Mouse (Mus musculus): ENCODE data around the gene Dck. TPM values are rescaled to one million over a fixed set of nuclear protein-coding genes. Genes with fewer than 3 reads are reported as not detected.
A peak's percentile ranks its signal among the peaks of the same experiment; 100 is the strongest.

The Dck gene
- 165 TPM in 1 of 2 replicates, not detected in the other for polyA plus RNA-seq (2012; ENCODE audit: insufficient read depth, insufficient read length, low replicate concordance, missing spikeins)

GRCm38 (mm10) chr5:88764987-88765481, at the start of gene Dck:
Dck (plus strand) TSS chr5:88764996.
- under 1% methylated on average over 51 of the region's 51 CpGs for WGBS
- 0 out of 2 replicates have a peak, but pooled peaks cover 3% of the 10 kb centered on the region for H3K4me1 ChIP-seq (ENCODE audit: control insufficient read depth, insufficient read depth, low read length)
- peak within 1 kb of the TSS; percentile 87 for H3K4me3 ChIP-seq (ENCODE audit: insufficient read depth, low read depth, low read length)
- TF ChIP-seq POLR2A (IDR thresholded peaks at IDR 0.05; ENCODE audit: insufficient read depth, low read depth, low read length) = 0 out of 2 replicates have a peak, but pooled peaks have one; percentile 26
- TF ChIP-seq CTCF (IDR thresholded peaks at IDR 0.05; ENCODE audit: insufficient read depth, low read depth, low read length) = no peak
- peak within 1 kb of the TSS; percentile 27; the same call in 1 of the 2 replicates for H3K27ac ChIP-seq (ENCODE audit: insufficient read depth, low read depth, low read length)

GRCm38 (mm10) chr5:88716983-88717382, 47.8 kb upstream of the Dck start:
- Histone ChIP-seq H3K4me3 (ENCODE audit: insufficient read depth, low read depth, low read length) (no peak overlapping the region), H3K4me1 (ENCODE audit: control insufficient read depth, insufficient read depth, low read length) (peaks cover 5% of the 10 kb centered on the region; the same call in 1 of the 2 replicates), H3K27ac (ENCODE audit: insufficient read depth, low read depth, low read length) (no peak overlapping the region)
- no peak for TF ChIP-seq CTCF (IDR thresholded peaks at IDR 0.05; ENCODE audit: insufficient read depth, low read depth, low read length)
- TF ChIP-seq POLR2A (IDR thresholded peaks at IDR 0.05; ENCODE audit: insufficient read depth, low read depth, low read length) = no peak
- 84% methylated on average over 2 of the region's 2 CpGs for WGBS

- H3K27ac ChIP-seq (ENCODE audit: insufficient read depth, low read depth, low read length) = peak within 1 kb of the TSS; percentile 97
- peak; percentile 89 for TF ChIP-seq POLR2A (IDR thresholded peaks at IDR 0.05; ENCODE audit: insufficient read depth, low read depth, low read length)
- no peak for TF ChIP-seq CTCF (IDR thresholded peaks at IDR 0.05; ENCODE audit: insufficient read depth, low read depth, low read length)
- under 1% methylated on average over 54 of the region's 54 CpGs for WGBS
- peaks cover 8% of the 10 kb centered on the region for H3K4me1 ChIP-seq (ENCODE audit: control insufficient read depth, insufficient read depth, low read length)
- peak within 1 kb of the TSS; percentile 69 for H3K4me3 ChIP-seq (ENCODE audit: insufficient read depth, low read depth, low read length)
Measured at GRCm38 (mm10) chr5:88720116-88721002, 44.4 kb upstream of the Dck start, which contains the start of gene Mob1b. Mob1b (plus strand) TSS chr5:88720855.

GRCm38 (mm10) chr5:88721003-88721475, 43.8 kb upstream of the Dck start:
- peaks cover 8% of the 10 kb centered on the region for H3K4me1 ChIP-seq (ENCODE audit: control insufficient read depth, insufficient read depth, low read length)
- no peak for TF ChIP-seq CTCF (IDR thresholded peaks at IDR 0.05; ENCODE audit: insufficient read depth, low read depth, low read length)
- 0 out of 2 replicates have a peak overlapping the region, but pooled peaks have one; percentile 31 for H3K27ac ChIP-seq (ENCODE audit: insufficient read depth, low read depth, low read length)
- under 1% methylated on average over 38 of the region's 38 CpGs for WGBS
- peak overlapping the region; percentile 69 for H3K4me3 ChIP-seq (ENCODE audit: insufficient read depth, low read depth, low read length)

GRCm38 (mm10) chr5:88721565-88722212, 43.1 kb upstream of the Dck start:
- TF ChIP-seq CTCF (IDR thresholded peaks at IDR 0.05; ENCODE audit: insufficient read depth, low read depth, low read length) (no peak), POLR2A (IDR thresholded peaks at IDR 0.05; ENCODE audit: insufficient read depth, low read depth, low read length) (no peak)
- no peak overlapping the region for H3K27ac ChIP-seq (ENCODE audit: insufficient read depth, low read depth, low read length)
- WGBS = under 1% methylated on average over 31 of the region's 31 CpGs

GRCm38 (mm10) chr5:88722213-88722600, 42.6 kb upstream of the Dck start:
- WGBS = 9% methylated on average over 4 of the region's 4 CpGs
- H3K4me3 ChIP-seq (ENCODE audit: insufficient read depth, low read depth, low read length) = peak overlapping the region; percentile 69
- H3K4me1 ChIP-seq (ENCODE audit: control insufficient read depth, insufficient read depth, low read length) = peaks cover 8% of the 10 kb centered on the region
- TF ChIP-seq CTCF (IDR thresholded peaks at IDR 0.05; ENCODE audit: insufficient read depth, low read depth, low read length) (no peak), POLR2A (IDR thresholded peaks at IDR 0.05; ENCODE audit: insufficient read depth, low read depth, low read length) (no peak)
- H3K27ac ChIP-seq (ENCODE audit: insufficient read depth, low read depth, low read length) = no peak overlapping the region

More at GRCm38 (mm10) chr5:88721565-88722212, 43.1 kb upstream of the Dck start:
- Histone ChIP-seq H3K4me3 (ENCODE audit: insufficient read depth, low read depth, low read length) (peak overlapping the region; percentile 69), H3K4me1 (ENCODE audit: control insufficient read depth, insufficient read depth, low read length) (peaks cover 8% of the 10 kb centered on the region)

GRCm38 (mm10) chr5:88724030-88724429, 40.8 kb upstream of the Dck start:
- TF ChIP-seq POLR2A (IDR thresholded peaks at IDR 0.05; ENCODE audit: insufficient read depth, low read depth, low read length) (no peak), CTCF (IDR thresholded peaks at IDR 0.05; ENCODE audit: insufficient read depth, low read depth, low read length) (no peak)
- WGBS = 46% methylated on average over 3 of the region's 3 CpGs
- H3K4me3 ChIP-seq (ENCODE audit: insufficient read depth, low read depth, low read length) = no peak overlapping the region

GRCm38 (mm10) chr5:88727593-88728144, 37.1 kb upstream of the Dck start:
- H3K4me1 ChIP-seq (ENCODE audit: control insufficient read depth, insufficient read depth, low read length) = no peaks in the 10 kb centered on the region
- WGBS = 81% methylated on average over 3 of the region's 3 CpGs
- no peak overlapping the region for H3K27ac ChIP-seq (ENCODE audit: insufficient read depth, low read depth, low read length)
- TF ChIP-seq POLR2A (IDR thresholded peaks at IDR 0.05; ENCODE audit: insufficient read depth, low read depth, low read length) = no peak
- H3K4me3 ChIP-seq (ENCODE audit: insufficient read depth, low read depth, low read length) = no peak overlapping the region

More at GRCm38 (mm10) chr5:88724030-88724429, 40.8 kb upstream of the Dck start:
- Histone ChIP-seq H3K27ac (ENCODE audit: insufficient read depth, low read depth, low read length) (no peak overlapping the region), H3K4me1 (ENCODE audit: control insufficient read depth, insufficient read depth, low read length) (peaks cover 8% of the 10 kb centered on the region)
